Mouse (Mus musculus) T-helper 2 cell (primary cell): ENCODE measurements around the gene Hoxd11.

Source experiments
- in situ Hi-C: fragments of 300-600 bp; cut with MboI, MseI; formaldehyde crosslinking; loops from one replicate; pipeline ENCODE4 v1.15.1; 2025; ENCODE audit warnings: high pct_unique_total_duplicates

Hoxd11 gene

GRCm38 (mm10) chr2:74679980-74680379 is 623 bp downstream of the Hoxd11 start:
- in situ Hi-C loops = loop anchor here (10.0 kb wide), 1 partner anchor 615 kb away; no protein-coding TSS in a partner anchor

GRCm38 (mm10) chr2:74680561-74681398 is 1.4 kb downstream of the Hoxd11 start:
- in situ Hi-C loops = no loop called here

GRCm38 (mm10) chr2:74681594-74682531 is 2.5 kb downstream of the Hoxd11 start:
- in situ Hi-C loops = no loop called here

- in situ Hi-C loops = no loop called here
Observed at GRCm38 (mm10) chr2:74682796-74683195, 3.4 kb downstream of the Hoxd11 start.

- in situ Hi-C loops = no loop called here
Observed at GRCm38 (mm10) chr2:74683471-74683951, 4.2 kb downstream of the Hoxd11 start.

- in situ Hi-C loops = no loop called here
Observed at GRCm38 (mm10) chr2:74684106-74684505, 4.7 kb downstream of the Hoxd11 start.

- in situ Hi-C loops = no loop called here
Observed at GRCm38 (mm10) chr2:74685059-74685603, 5.8 kb downstream of the Hoxd11 start.

- in situ Hi-C loops = no loop called here
Observed at GRCm38 (mm10) chr2:74686301-74686987, 7.1 kb downstream of the Hoxd11 start.

- in situ Hi-C loops = no loop called here
Observed at GRCm38 (mm10) chr2:74686988-74687697, 7.8 kb downstream of the Hoxd11 start.

GRCm38 (mm10) chr2:74687698-74688555 is 8.6 kb downstream of the Hoxd11 start:
- in situ Hi-C loops = no loop called here

- in situ Hi-C loops = no loop called here
Observed at GRCm38 (mm10) chr2:74688795-74689573, 9.6 kb downstream of the Hoxd11 start.

- in situ Hi-C loops = loop anchor here (5.0 kb wide), 1 partner anchor 58 kb away; no protein-coding TSS in a partner anchor
Observed at GRCm38 (mm10) chr2:74689574-74690337, 10.4 kb downstream of the Hoxd11 start.

- in situ Hi-C loops = loop anchor here (5.0 kb wide), 1 partner anchor 57 kb away; no protein-coding TSS in a partner anchor
Observed at GRCm38 (mm10) chr2:74690338-74690716, 11.0 kb downstream of the Hoxd11 start.

GRCm38 (mm10) chr2:74691022-74691951 is 11.9 kb downstream of the Hoxd11 start, which contains the start of gene Hoxd10:
TSS of gene Hoxd10 (plus strand) at chr2:74691924.
- in situ Hi-C loops = loop anchor here (5.0 kb wide), 1 partner anchor 56 kb away; no protein-coding TSS in a partner anchor

- in situ Hi-C loops = loop anchor here (5.0 kb wide), 1 partner anchor 55 kb away; no protein-coding TSS in a partner anchor
Observed at GRCm38 (mm10) chr2:74691995-74692807, 12.8 kb downstream of the Hoxd11 start.
